Mouse (Mus musculus) cerebellum, adult 2 months (tissue): ENCODE data around the gene Kazn.

Experiments
- CTCF ChIP-seq: fragments of 200-500 bp; IDR thresholded peaks from 2 replicates; pipeline ENCODE4 v1.5.1; 2011; ENCODE audit warnings: low read depth, mild to moderate bottlenecking, control low read depth, low read length, moderate library complexity, borderline replicate concordance; ENCODE audit not compliant: insufficient read depth
- POLR2A ChIP-seq: fragments of 200-500 bp; IDR thresholded peaks from 2 replicates; pipeline ENCODE4 v1.6.1; 2011; ENCODE audit warnings: low read length, control low read depth, borderline replicate concordance; ENCODE audit not compliant: insufficient read depth

GRCm38 (mm10) chr4:142234828-142235227, 4.4 kb downstream of the Kazn start:
- TF ChIP-seq CTCF (no peak), POLR2A (no peak)
